Mouse (Mus musculus) granulocyte monocyte progenitor cell, adult 5-6 weeks (primary cell): ENCODE results near the gene Nucks1. TPM values are rescaled to one million over a fixed set of nuclear protein-coding genes. Genes with fewer than 3 reads are reported as not detected.

Experiments
- total RNA-seq, 2 experiments: library from RNA; stranded (forward) in 1 of 2; stranded (reverse) in 1 of 2; fragments of 200-712, 200-1000 nt in 1 of 2; fragments of >200 nt in 1 of 2; fragmentation: Nextera tagmentation in 1 of 2; gene quantifications; 2 replicates each; pipeline ENCODE4 v1.2.3; 2014 to 2017

Nucks1 gene
- total RNA-seq, 2 experiments from 2014 or later: 170 to 364 TPM

Other genes with a start within 250 kb of the Nucks1 start
- gene Rab7b, start 221.8 kb upstream of the Nucks1 start, total RNA-seq (2014; fragmentation: Nextera tagmentation): 13.4 and 23.6 TPM in 2 replicates
- 28.4 and 32.8 TPM in 2 replicates for gene Rab7b, start 221.8 kb upstream of the Nucks1 start, total RNA-seq (2017)
- gene Slc26a9, start 166.5 kb upstream of the Nucks1 start, total RNA-seq (2014; fragmentation: Nextera tagmentation): not detected in 2 replicates
- gene Slc26a9, start 166.5 kb upstream of the Nucks1 start, total RNA-seq (2017): 0.04 TPM in 1 of 2 replicates, not detected in the other
- gene Pm20d1, start 113.2 kb upstream of the Nucks1 start, total RNA-seq (2014; fragmentation: Nextera tagmentation): 0.13 and 0.77 TPM in 2 replicates
- 0.05 and 0.13 TPM in 2 replicates for gene Pm20d1, start 113.2 kb upstream of the Nucks1 start, total RNA-seq (2017)
- 8.0 and 11.0 TPM in 2 replicates for gene Slc41a1, start 83.0 kb upstream of the Nucks1 start, total RNA-seq (2014; fragmentation: Nextera tagmentation)
- 3.1 and 7.4 TPM in 2 replicates for gene Slc41a1, start 83.0 kb upstream of the Nucks1 start, total RNA-seq (2017)
- gene Rab29, start 43.3 kb upstream of the Nucks1 start, total RNA-seq (2014; fragmentation: Nextera tagmentation): 20.2 and 22.2 TPM in 2 replicates
- gene Rab29, start 43.3 kb upstream of the Nucks1 start, total RNA-seq (2017): 22.9 and 26.2 TPM in 2 replicates
- gene Slc45a3, start 52.4 kb downstream of the Nucks1 start, total RNA-seq (2014; fragmentation: Nextera tagmentation): 1.1 and 4.0 TPM in 2 replicates
- gene Slc45a3, start 52.4 kb downstream of the Nucks1 start, total RNA-seq (2017): 0.65 and 0.82 TPM in 2 replicates
- 83.3 and 104 TPM in 2 replicates for gene Elk4, start 97.1 kb downstream of the Nucks1 start, total RNA-seq (2014; fragmentation: Nextera tagmentation)
- 51.9 and 63.8 TPM in 2 replicates for gene Elk4, start 97.1 kb downstream of the Nucks1 start, total RNA-seq (2017)
- not detected in 2 replicates for gene Mfsd4a, start 157.5 kb downstream of the Nucks1 start, total RNA-seq (2014; fragmentation: Nextera tagmentation)
- gene Mfsd4a, start 157.5 kb downstream of the Nucks1 start, total RNA-seq (2017): 0.82 and 4.8 TPM in 2 replicates
- gene Cdk18, start 229.2 kb downstream of the Nucks1 start, total RNA-seq (2014; fragmentation: Nextera tagmentation): 4.0 and 6.5 TPM in 2 replicates
- gene Cdk18, start 229.2 kb downstream of the Nucks1 start, total RNA-seq (2017): 0.36 and 0.43 TPM in 2 replicates